Mouse (Mus musculus) frontal cortex, postnatal 36 days (tissue): Measurements from ENCODE around the gene Fto.
A peak's percentile ranks its signal among the peaks of the same experiment; 100 is the strongest.

ENCODE experiments used
- DNase-seq, 2 experiments: peaks; one replicate each; pipeline ENCODE4 v3.0.0; 2022; ENCODE audit warnings: low spot score in 2 of 2

The Fto gene

DNA sequence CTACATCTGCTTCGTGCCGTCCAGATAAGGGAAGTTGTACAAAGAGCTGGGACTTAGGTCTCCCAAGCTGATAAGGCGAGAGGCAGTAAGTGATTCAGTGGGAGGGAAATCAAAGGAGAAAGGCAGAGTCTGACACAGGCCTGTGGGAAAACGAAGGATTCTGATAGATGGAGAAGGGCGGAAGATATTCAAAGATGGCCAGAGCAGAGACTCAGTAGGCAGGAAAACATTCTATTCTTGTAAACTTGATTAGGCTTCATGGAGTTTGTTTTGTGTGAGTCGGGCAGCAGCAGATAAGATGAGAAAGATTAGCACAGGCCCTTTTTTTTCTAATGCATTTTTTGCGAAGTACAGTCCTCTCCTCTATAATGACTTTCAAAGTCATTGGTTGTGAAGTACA, 183.6 kb downstream of the Fto start:
- DNase-seq = no peak

DNA sequence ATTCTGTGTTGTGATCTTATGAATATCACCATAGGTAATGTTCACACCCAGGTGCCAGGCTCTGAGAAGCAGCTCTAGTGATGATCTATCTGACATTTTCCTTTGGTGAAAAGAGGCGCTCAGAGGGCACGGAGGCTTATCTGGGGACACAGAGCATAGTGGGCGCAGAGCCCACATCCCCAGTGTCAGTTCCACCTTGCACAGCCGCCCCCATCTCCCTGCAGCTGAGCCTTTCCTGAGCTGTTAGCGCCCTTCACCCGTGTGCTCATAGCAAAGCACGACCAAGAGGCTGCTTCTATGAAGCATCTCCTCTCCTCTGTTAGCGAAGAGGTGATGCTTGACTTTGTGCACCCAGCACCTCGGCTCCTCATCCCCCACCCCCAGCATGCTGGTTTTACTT, 185.3 kb downstream of the Fto start:
- no peak for DNase-seq

- no peak for DNase-seq
Observed at GRCm38 (mm10) chr8:91499303-91499702, 186.0 kb downstream of the Fto start.

DNA sequence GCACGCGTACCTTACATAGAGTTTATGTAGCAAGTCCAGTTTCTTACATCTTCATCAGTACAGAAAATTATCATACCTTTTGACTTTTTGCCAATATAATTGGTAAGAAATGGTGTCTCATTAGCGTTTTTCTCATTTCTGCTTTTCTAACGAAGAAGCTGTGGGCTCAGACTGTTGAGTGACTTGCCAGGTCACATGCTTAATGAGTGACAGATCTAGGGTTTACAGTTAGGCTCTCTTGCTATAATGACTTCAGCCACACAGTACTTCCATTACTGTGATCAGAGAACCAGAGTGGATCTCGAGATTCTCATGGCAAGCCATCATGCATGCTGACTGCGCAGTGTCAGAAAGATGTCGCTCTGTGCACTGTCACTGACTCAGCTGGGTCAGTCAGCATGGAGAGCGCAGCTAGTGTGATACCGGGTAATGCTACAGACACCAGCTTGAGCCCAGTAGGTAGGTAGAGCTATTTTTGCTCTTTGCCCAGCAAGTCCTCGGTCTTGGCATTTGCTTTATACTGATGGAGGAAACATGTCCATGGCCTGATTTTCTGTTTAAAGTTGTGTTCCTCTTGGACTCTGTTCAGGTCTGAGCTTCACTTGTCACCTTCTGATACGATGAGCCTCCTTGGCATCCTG, 188.8 kb downstream of the Fto start:
- no peak for DNase-seq

- DNase-seq = no peak
Observed at GRCm38 (mm10) chr8:91502791-91503190, 189.5 kb downstream of the Fto start.

- no peak for DNase-seq
Observed at GRCm38 (mm10) chr8:91504360-91504759, 191.0 kb downstream of the Fto start.

DNA sequence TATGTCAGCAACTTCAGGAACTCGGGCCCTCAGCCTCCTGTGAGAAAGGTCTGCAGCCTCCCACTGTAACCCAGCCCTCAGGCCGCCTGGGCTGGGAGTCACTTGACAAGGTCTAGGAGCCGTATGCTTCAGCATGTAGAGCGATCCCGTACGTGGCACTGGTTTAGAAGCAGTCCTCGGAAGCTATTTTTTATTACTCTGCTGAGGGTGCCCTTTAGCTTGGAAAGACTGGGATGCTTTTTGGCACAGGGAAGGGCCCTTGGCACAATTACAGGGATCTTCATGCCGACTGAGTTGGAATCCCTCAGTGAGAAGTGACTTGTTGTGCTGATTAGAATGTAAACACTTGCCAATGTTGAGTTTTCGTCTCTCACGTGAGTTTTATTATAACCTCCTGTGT, 191.6 kb downstream of the Fto start:
- DNase-seq = peak in 1 of 2 experiments; percentile 11

DNA sequence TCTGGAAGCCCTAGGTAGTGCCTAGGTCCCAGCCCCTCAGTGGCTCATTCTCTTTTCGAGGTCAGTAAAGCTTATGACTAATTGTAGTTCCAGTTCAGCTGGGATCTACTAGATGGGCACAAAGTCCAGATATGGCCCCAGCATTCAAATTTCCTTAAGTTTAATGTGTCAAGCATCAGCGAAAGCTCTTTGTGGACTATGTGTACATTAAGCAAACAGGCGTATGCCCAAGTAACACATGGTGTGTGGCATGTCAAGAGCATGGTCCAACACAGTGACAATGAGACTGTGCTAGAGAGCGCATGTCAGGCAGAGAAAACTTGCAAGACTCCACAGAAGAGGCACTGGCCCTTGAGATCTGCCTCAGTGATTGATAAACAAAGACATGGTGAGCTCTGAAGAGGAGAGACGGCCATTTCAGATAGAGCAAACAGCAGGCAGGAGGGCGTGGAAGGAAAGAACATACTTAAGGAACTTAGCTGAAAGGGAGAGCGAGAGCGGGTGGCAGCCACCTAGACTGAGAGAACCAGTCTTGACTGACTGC, 192.2 kb downstream of the Fto start:
- no peak for DNase-seq

GRCm38 (mm10) chr8:91505997-91506672, 192.8 kb downstream of the Fto start:
- no peak for DNase-seq

DNA sequence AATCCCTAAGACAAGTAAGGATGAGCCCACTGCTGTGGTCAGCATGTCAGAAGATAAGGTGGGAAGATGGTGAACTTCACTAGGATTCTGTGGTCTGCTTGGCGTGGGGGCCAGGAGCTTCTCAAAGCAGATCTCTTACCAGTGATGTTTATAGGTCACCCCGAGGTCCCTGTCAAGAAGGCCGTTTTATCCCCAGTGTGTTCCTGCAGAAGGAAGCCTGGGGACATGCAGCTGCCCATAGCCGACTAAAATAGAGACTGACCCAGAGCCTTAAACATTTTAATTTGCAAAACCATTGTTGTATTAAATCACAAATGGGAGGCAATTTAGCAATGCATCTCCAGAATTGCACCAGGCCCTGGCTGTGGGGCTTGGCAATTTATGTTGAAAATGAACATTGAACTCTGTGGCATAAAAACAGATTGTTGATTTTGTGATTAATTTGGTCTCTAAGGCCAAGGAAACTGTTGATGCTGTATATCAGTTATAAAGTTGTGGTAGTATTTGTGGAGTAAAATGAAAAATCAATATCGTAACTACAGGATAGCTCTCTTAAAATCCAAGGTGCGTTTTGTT, 193.4 kb downstream of the Fto start:
- DNase-seq = no peak

GRCm38 (mm10) chr8:91507681-91508097, 194.4 kb downstream of the Fto start:
- peak; percentile 14 to 17 for DNase-seq

GRCm38 (mm10) chr8:91508284-91508683, 195.0 kb downstream of the Fto start:
- DNase-seq = no peak

GRCm38 (mm10) chr8:91509206-91509899, 196.0 kb downstream of the Fto start:
- no peak for DNase-seq

GRCm38 (mm10) chr8:91509900-91510260, 196.6 kb downstream of the Fto start:
- no peak for DNase-seq

GRCm38 (mm10) chr8:91510716-91511115, 197.4 kb downstream of the Fto start:
- DNase-seq = no peak

DNA sequence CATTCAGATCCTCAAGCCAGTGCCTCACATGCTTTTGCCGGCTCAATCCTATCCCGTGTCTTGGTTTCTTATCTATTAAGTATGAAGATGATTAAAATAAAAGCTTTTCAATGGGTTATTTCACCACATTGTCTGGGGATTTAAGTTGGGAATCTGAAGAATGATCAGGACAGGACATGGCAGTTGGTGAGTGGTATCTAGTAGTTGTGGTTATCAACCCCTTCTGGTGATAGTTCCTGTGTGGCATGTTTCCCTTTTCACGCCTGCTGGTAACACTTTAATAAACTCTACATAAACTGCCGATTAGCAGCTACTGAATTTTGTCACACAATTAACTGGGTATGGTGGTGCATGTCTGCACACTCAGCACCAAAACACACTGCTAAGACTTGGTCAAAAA, 198.6 kb downstream of the Fto start:
- DNase-seq = no peak

GRCm38 (mm10) chr8:91514752-91515478, 201.6 kb downstream of the Fto start:
- DNase-seq = no peak

- no peak for DNase-seq
Observed at GRCm38 (mm10) chr8:91516422-91516821, 203.1 kb downstream of the Fto start.

- no peak for DNase-seq
Observed at GRCm38 (mm10) chr8:91518085-91518484, 204.8 kb downstream of the Fto start.

DNA sequence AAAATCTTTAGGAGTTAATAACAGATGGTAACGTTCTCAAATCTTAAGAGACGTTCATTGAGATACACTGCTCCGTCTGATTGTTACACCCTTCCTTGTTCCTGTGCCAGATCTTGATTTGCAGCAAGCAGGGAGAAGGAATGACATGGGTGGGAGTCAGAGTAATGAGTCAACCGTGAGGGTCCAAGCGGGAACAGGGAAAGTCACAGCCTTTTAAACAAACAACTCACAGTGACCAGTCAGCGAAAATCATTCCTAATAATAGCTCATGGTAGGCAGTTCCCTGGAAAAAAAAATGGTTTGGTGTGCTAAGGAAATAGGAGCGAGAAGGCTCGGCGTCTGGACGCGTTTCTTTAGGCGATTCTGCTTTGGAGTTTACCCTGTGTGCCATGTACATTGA, 208.9 kb downstream of the Fto start:
- no peak for DNase-seq

DNA sequence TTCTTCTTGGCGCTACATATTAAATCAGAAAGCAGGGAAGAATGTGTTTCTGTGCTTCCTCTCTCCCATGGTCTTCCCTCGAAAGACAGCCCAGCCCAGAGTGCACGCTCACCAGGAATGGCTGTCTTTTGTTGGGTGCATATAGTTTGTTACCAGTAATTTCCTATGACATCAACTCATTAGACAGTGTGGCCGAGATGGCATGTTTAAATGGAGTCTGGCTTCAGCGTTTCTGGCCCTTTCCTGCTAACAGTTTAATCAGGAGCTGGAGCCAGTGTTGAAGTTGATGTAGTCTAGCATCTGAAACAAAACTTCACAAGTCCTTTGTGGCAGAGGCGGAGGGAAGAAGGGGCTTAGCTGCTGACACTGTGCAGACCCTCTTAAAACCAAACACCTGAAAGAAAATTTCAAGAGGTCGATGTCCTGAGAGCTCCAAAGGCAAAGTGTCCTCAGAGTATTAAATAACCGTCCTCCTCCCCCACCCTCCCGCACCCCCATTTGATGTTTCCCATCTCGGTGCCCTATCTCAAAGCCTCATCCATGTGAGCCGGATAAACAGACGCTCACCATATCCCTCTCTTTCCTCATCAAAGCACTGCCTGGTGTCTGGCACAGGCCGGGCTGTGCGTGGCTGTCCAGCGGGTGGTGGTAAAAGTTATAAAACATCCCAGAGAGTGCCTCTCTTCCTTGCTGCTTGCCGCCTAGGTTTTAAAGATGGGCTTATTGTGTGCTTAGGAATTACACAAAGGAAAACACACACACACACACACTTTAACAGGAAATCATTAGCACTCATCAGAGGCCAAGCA, 210.9 kb downstream of the Fto start:
- DNase-seq = no peak
